Mouse (Mus musculus) Muller cell, postnatal 12 days (primary cell): ENCODE results near the gene Lhb.

Source experiments
- DNase-seq: peaks from one replicate; pipeline ENCODE4 v3.0.0-alpha.2; 2015; ENCODE audit errors: inconsistent ontology term

Gene Lhb

DNA sequence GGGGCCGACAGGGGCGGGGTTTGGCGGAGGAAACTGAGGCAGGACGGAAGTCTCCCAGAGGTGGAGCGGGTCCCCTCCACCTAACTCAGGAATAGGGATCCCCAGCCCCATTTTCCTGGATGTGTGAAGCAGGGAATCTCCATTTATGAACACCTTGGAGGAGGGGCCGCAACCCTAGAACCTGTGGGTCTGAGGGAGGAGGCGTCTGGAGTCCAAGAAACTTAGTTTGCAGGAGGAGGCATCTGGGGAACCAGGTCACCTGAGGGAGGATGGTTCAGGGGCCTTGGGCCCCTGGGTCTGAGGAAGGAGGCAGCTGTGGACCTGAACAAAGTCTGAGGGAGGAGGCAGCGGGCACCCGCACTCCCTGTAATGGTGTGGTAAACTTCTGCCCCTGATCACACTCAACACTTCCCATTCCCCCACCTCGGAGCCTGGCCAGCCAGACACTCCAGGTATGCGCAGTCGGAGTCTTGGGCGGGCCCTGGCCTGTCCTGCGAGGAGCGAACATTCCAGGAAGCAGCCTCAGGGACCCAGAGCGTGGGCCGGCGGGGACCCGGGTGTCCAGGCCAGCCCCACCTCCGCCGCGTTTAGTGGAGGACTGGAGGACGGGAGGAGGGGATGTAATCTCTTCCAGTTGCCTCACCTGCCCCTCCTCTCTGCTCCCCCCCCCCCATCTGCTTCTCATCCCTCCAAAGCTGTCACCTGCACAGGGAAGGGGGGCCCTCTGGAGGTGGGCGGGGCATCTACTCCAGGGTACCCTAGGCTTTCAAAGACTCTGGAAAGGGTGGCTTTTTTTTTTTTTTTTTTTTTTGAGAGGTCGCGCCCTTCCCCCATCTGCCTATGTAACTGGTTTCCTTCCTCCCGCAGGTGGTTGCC is 6.5 kb upstream of the Lhb start:
- DNase-seq: peak; percentile 15

GRCm38 (mm10) chr7:45414740-45415224 is 5.8 kb upstream of the Lhb start:
- DNase-seq: no peak

DNA sequence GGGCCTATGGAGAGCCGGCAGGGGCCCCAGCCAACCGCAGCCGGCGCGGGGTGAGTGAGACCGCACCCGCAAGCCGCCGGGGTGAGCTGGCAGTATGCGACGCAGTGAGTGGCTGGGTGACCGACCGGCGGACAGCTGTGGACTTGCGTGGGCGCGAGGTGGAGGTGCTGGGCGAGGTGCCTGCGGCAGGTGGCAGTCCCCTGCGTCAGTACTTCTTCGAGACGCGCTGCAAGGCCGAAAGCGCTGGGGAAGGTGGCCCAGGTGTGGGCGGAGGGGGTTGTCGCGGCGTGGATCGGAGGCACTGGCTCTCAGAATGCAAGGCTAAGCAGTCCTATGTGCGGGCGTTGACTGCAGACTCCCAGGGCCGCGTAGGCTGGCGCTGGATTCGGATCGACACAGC is 5.0 kb upstream of the Lhb start:
- peak; percentile 42 for DNase-seq

- no peak for DNase-seq
These were observed 2.6 kb upstream of the Lhb start for GRCm38 (mm10) chr7:45417962-45418492.

DNA sequence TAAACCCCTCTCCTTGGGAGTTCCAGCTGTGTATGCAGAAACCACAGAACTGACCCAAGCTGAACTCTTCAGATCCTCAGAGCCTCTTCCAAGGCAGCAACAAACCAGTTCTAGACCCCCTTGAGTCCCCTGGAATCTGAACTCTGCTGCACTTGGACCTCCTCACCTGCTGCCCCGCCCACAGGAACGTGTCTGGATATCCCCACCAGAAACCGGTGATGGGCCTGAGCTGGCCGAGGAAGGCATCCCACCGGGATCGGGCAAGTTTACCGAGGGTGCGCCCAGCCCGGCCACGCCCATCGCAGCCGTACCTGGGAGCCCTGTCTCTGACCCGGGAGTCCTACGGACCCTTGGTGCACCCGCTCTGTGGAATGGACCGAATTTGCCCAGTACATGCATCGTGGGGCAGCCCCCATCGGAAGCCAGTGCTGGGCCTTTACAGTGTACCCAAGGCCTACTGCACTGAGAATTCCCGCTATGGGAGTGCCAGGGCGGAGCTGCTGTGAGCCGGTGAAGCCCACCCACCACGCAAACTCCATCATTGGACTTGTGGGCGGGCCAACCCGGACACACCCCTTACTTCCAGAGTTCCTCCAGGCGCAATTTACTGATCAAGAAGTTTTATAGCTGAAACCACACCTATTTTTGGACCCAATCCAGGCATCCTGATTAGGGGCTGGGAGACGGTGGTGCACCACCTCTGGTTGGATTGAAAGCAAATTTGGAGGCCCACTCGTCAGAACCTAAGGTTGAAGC is 583 bp upstream of the Lhb start:
- no peak for DNase-seq

DNA sequence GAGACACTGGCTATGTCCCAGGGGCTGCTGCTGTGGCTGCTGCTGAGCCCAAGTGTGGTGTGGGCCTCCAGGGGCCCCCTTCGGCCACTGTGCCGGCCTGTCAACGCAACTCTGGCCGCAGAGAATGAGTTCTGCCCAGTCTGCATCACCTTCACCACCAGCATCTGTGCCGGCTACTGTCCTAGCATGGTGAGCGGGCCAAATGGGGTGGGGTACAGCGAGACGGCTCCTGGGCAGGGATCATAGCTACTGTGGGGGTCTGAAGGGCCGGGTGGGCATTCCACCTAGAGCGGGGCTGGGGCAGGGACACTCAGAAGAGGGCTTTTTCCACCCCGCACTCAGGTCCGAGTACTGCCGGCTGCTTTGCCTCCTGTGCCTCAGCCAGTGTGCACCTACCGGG is 574 bp downstream of the Lhb start:
- no peak for DNase-seq

DNA sequence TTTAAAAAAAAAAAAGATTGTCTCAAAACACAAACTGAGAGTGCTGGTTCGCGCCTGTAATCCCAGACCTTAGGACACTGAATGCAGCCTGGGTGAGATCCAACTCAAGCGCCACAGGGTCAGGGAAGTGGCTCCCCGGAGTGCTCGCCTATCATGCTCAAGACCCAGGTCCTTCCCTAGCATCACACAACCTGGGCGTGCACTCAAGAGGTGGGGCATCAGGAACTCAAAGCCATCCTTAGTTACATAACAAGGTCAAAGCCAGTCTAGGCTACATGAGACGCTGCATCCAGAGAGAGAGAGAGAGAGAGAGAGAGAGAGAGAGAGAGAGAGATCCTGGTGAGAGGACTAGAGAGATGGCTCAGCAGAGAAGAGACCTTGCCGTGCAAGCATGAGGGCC is 5.9 kb downstream of the Lhb start:
- DNase-seq: no peak

DNA sequence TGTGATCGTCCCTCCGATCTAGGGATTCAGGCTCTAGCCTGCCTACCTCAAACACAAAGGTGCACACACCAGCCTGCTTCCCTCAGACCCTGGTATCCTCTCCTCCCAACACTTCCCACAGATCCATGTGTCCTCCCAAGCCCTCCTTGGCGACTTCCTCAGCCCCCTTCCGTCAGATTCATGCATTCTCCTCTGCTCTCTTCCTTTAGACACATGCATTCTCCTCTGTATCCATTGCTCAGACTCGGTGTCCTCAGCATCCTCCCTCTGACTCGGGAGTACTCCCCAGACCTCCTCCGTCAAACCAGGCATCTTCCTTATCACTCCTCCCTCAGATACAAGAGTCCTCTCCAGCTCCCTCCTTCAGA is 13.2 kb downstream of the Lhb start:
- DNase-seq: no peak

DNA sequence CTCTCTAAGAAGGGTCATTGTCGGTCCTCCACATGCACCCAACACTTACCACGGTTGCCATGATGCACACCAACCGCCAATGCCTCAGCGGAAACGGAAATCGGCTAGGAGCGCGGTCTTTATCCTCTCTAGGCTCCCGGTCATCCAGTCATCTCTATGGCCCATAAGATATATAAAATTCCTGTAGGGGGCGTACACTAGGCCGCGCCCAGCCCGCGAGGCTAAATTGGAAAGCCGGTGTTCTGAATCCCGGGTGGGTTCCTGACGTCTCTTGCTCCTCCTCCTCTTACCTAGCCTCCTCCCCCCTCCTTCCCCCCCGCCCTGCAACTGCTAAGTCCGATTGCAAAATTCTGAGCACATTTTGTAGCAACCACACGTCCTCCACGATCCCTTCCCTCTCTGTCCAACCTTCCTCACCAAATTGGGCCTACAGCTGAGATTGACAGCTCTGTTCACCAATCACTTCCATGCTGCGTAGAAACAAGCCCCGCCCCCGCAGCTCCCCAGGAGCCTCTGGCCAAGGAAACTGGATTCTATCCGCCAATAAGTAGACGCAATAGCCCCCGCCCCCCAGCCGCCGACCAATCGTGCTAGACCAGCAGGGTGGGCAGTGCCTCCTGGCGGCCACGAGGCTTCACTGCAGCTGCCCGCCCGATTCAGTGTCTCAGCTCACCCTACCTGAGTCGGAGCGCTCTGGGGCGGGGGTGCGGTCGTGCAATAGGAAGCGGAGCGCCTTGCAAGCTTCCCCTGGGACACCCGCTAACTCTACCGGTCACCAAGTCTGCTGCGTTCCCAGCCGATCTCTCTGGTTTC is 13.8 kb downstream of the Lhb start, which contains the start of gene Gys1:
Gene Gys1, plus strand, starts transcription at position 642 of the 813 bp plus-strand sequence.
- DNase-seq: peak; percentile 100

DNA sequence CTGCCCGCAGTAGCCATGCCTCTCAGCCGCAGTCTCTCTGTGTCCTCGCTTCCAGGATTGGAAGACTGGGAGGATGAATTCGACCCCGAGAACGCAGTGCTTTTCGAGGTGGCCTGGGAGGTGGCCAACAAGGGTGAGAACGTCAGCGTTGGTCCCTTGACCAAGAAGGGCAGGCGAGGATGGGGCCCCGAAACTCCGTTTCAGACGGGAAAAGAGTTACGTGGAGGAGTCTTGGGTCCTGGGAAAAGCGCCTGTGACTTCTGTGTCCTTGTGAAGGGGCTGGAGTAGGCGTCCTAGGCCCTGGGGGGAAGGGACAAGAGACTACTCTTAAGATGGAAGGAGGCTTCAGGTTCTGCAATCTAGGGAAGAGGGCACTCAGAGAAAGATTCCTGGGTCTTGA is 14.4 kb downstream of the Lhb start:
- no peak for DNase-seq

DNA sequence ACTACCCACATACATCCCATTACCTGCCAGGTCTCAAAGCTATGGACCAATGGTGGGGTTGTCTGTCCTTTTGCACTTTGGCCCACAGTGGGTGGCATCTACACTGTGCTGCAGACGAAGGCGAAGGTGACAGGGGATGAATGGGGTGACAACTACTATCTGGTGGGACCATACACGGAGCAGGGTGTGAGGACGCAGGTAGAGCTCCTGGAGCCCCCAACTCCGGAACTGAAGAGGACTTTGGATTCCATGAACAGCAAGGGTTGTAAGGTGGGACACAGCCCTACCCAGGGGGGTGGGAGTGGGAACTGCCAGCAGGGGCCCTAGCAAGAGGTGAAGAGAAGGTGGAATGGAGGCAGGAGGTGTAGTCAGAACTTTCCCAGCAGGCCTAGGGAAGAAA is 15.8 kb downstream of the Lhb start:
- DNase-seq: no peak

- no peak for DNase-seq
These were observed 16.4 kb downstream of the Lhb start for GRCm38 (mm10) chr7:45437046-45437445.

- DNase-seq: no peak
These were observed 17.1 kb downstream of the Lhb start, which contains the start of gene Ruvbl2 for GRCm38 (mm10) chr7:45437521-45438276. Ruvbl2 (minus strand) TSS chr7:45438096.

GRCm38 (mm10) chr7:45443526-45444420 is 23.2 kb downstream of the Lhb start:
- no peak for DNase-seq

- DNase-seq: no peak
These were observed 26.0 kb downstream of the Lhb start for GRCm38 (mm10) chr7:45446589-45446988.

DNA sequence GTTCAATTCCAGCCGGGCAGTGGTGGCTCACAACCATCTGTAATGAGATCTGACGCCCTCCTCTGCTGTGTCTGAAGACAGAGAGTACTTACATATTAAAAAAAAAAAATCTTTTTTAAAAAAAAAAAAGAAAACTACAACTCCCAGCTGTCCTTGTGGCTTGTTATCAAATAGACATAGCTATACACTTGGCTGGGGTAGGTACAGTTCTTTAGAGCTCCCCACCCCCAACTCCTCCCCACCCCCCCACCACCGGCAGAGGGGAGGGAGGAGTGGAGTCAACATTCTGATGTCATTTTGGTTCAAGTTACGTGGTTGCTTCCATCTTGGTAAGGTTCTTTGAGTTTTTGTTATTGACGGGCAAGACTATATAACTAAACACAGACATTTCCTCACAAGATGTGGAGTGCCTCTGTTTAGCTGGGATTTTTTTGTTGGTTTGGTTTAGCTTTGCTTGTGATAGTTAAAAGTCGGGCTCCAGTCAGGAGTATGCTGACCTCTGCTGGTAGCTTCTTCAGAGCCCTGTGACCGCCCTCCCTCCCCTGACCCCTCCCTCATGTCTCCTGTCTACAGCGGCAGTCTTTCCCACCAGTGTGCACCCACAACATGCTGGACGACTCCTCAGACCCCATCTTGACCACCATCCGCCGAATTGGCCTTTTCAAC is 26.8 kb downstream of the Lhb start:
- peak; percentile 59 for DNase-seq

DNA sequence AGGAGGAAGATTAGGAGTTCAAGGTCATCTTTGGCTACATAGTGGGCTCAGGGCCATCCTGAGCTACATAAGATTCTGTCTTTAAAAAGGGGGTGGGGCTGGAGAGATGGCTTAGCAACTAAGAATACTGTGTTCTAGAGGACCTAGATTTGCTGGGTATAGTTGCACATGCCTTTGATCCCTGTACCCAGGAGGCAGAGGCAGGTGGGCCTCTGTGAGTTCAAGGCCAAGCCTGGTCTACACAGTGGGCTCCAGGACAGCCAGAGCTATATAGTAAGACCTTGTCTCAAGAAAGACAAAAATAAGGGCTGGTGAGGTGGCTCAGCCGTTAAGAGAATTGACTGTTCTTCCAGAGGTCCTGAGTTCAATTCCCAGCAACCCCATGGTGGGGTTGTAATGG is 29.4 kb downstream of the Lhb start:
- no peak for DNase-seq

DNA sequence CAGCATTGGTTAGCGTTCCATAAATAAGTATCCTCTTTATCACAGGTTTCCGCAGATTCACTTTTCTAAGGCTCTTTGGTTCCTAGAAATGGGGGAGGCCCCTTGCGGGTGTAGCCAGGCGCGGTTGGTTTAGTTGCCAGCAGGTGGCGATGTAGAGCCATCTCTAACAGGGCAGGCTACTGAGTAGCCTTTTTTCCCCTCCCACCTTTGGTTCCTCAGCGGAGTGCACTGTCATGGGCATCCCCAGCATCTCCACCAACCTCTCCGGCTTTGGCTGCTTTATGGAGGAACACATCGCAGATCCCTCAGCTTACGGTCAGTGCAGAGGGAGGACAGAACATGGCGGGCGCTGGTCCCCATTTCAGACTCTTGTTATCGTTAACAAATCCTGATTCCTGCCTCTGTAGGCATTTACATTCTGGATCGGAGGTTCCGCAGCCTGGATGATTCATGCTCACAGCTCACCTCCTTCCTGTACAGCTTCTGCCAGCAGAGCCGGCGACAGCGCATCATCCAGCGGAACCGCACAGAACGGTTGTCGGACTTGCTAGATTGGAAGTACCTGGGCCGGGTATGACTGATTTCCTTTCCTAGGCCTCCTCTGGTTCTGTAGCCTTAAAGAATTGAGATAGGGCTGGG is 30.8 kb downstream of the Lhb start:
- DNase-seq: peak; percentile 50

DNA sequence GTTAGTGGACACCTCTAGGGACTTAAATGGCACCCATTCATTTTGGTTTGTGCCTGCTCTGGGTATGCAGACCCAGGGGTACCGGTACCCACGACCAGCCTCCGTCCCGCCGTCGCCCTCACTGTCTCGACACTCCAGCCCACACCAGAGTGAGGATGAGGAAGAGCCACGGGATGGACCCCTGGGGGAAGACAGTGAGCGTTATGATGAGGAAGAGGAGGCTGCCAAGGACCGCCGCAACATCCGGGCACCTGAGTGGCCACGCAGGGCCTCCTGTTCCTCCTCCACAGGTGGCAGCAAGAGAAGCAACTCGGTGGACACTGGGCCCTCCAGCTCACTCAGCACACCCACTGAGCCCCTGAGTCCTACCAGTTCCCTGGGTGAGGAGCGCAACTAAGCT is 34.4 kb downstream of the Lhb start:
- DNase-seq: no peak
